Comparison of ENCODE assay signal across 14 mouse cellular contexts in the genomic region with DNA sequence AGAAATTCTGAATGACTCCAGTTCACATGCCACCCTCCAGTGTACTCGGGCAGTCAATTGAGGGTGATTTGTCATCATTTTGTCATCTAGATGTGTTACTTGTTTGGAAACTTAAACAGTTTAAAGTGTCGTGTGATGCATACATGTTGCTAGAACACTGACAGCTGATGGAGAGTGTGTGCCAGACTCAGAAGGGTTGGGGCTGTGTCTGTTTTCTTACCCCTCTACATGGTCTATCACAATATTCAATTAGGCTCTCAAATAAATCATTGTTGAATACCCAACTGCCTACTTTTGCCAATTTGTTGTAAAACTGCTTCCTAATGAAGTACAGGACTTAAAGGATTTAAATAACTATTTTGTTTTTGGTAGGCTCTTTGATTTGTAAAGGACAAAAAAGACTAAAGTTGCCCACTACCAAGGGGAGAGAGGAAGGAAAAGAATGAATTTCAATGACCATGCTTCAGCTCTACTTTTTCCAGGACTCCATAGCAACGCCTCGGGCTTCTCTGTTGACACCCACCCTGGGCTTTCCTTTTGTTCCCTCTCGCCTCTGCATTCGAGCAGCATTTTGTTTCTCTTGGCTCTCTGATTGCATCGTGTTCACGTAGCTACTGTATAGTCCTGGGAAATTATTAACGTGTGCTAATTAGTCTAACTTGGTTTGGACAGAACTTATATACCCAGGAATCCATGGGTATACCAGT. TPM values are rescaled to one million over a fixed set of nuclear protein-coding genes. Genes with fewer than 3 reads are reported as not detected.
DNase-seq lines count a peak whose midpoint lies in the region; ATAC-seq and TF ChIP-seq lines count a peak whose summit lies in the region.
"Had no signal": no experiment of that assay in that cellular context is flagged by ENCODE, and none has a peak within 500 bp of the region (broad histone marks: within the 10 kb centered on the region; RNA-seq: fewer than 3 reads in every experiment).

No protein-coding gene starts in this region.

- H3K9ac ChIP-seq in neural tube, embryonic 11.5 days (ENCODE audit: low read length), result no peak overlapping the region
- H3K9ac ChIP-seq in hindbrain, embryonic 12.5 days, result no peak overlapping the region
- no peak overlapping the region for H3K9ac ChIP-seq in midbrain, embryonic 14.5 days (replicated peaks; ENCODE audit: low read length)

- H3K4me1 ChIP-seq in neural tube, embryonic 11.5 days (ENCODE audit: control insufficient read depth, insufficient read depth, low read length), result no peaks in the 10 kb centered on the region
- H3K4me1 ChIP-seq in hindbrain, embryonic 12.5 days, result peaks cover 6% of the 10 kb centered on the region; the same call in 1 of the 2 replicates
- H3K4me1 ChIP-seq in midbrain, embryonic 14.5 days (ENCODE audit: control insufficient read depth, insufficient read depth, low read length), result peaks cover 7% of the 10 kb centered on the region; the same call in 1 of the 2 replicates

- no peak for TF ChIP-seq CTCF in gastrocnemius, adult 2 months (IDR thresholded peaks at IDR 0.05)

- H3K36me3 ChIP-seq in neural tube, embryonic 11.5 days (ENCODE audit: control insufficient read depth, insufficient read depth, low read length), result no peaks in the 10 kb centered on the region
- H3K36me3 ChIP-seq in hindbrain, embryonic 12.5 days, result peaks cover 11% of the 10 kb centered on the region; the same call in 1 of the 2 replicates
- peaks cover 13% of the 10 kb centered on the region for H3K36me3 ChIP-seq in midbrain, embryonic 14.5 days (ENCODE audit: control insufficient read depth, insufficient read depth, low read length)

- no peak for DNase-seq in neural tube, embryonic 11.5 days (ENCODE audit: low spot score)
- no peak for DNase-seq in neural tube, embryonic 10.5 days (ENCODE audit: extremely low spot score, low spot score)
- DNase-seq in midbrain, embryonic 14.5 days, result peak; percentile 56
- no peak for DNase-seq in gastrocnemius, adult 2 months
- no peak for DNase-seq in T-cell, adult 2 months (ENCODE audit: low spot score)
- no peak for DNase-seq in layer of hippocampus, adult 9-10 months (ENCODE audit: low spot score)
- DNase-seq: adrenal gland, postnatal 25 days; cerebellum, postnatal 36 days; heart, adult 18-20 months; kidney, adult 9 months; layer of hippocampus, adult 9-11 months; lung, postnatal 10 days had no signal

- WGBS in neural tube, embryonic 11.5 days, result 52% methylated on average over 9 of the region's 9 CpGs
- WGBS in hindbrain, embryonic 12.5 days, result 32% methylated on average over 9 of the region's 9 CpGs
- 27% methylated on average over 9 of the region's 9 CpGs for WGBS in midbrain, embryonic 14.5 days

- H3K27me3 ChIP-seq in neural tube, embryonic 11.5 days (ENCODE audit: control insufficient read depth, insufficient read depth, low read length), result no peaks in the 10 kb centered on the region
- no peaks in the 10 kb centered on the region for H3K27me3 ChIP-seq in hindbrain, embryonic 12.5 days
- H3K27me3 ChIP-seq in midbrain, embryonic 14.5 days (ENCODE audit: control insufficient read depth, insufficient read depth, low read length), result no peaks in the 10 kb centered on the region

- intact Hi-C loops in gastrocnemius, adult 2 months (cut with DNase I), result no loop called here

- H3K4me3 ChIP-seq in neural tube, embryonic 11.5 days (ENCODE audit: low read depth, low read length), result no peak overlapping the region
- H3K4me3 ChIP-seq in hindbrain, embryonic 12.5 days, result no peak overlapping the region
- no peak overlapping the region for H3K4me3 ChIP-seq in midbrain, embryonic 14.5 days (replicated peaks; ENCODE audit: low read depth, low read length)
- H3K4me3 ChIP-seq in gastrocnemius, adult 2 months, result no peak overlapping the region

- H3K4me2 ChIP-seq in neural tube, embryonic 11.5 days (ENCODE audit: low read depth), result no peak overlapping the region
- no peak overlapping the region for H3K4me2 ChIP-seq in hindbrain, embryonic 12.5 days (replicated peaks)
- no peak overlapping the region for H3K4me2 ChIP-seq in midbrain, embryonic 14.5 days (ENCODE audit: low read length)
- H3K4me2 ChIP-seq: liver, embryonic 11.5 days had no signal

- no peaks in the 10 kb centered on the region for H3K9me3 ChIP-seq in neural tube, embryonic 11.5 days (ENCODE audit: control insufficient read depth, low read length)
- no peaks in the 10 kb centered on the region for H3K9me3 ChIP-seq in hindbrain, embryonic 12.5 days (replicated peaks)
- no peaks in the 10 kb centered on the region for H3K9me3 ChIP-seq in midbrain, embryonic 14.5 days (ENCODE audit: control insufficient read depth, low read length)

- no peak overlapping the region for H3K27ac ChIP-seq in neural tube, embryonic 11.5 days (ENCODE audit: low read depth, low read length)
- H3K27ac ChIP-seq in hindbrain, embryonic 12.5 days, result no peak overlapping the region
- no peak overlapping the region for H3K27ac ChIP-seq in midbrain, embryonic 14.5 days (replicated peaks; ENCODE audit: low read depth, low read length)
- H3K27ac ChIP-seq in gastrocnemius, adult 2 months, result no peak overlapping the region

- peak; percentile 55; the same call in 1 of the 2 replicates for ATAC-seq in neural tube, embryonic 11.5 days (ENCODE audit: insufficient read depth, low FRiP score, low TSS enrichment)
- peak; percentile 82 for ATAC-seq in hindbrain, embryonic 12.5 days (ENCODE audit: low FRiP score)
- ATAC-seq in midbrain, embryonic 14.5 days (ENCODE audit: low FRiP score, low TSS enrichment), result peak; percentile 46; the same call in 1 of the 2 replicates

RNA-seq across cellular contexts. Expression of a gene that starts 29.5 kb away (rescaled TPM):
- polyA plus RNA-seq in neural tube, embryonic 11.5 days (2014; fragmentation: Nextera tagmentation; extraction: Ambion mirVana), result 17.2 and 21.0 TPM in 2 replicates
- polyA plus RNA-seq in hindbrain, embryonic 12.5 days (2016; fragmentation: Nextera tagmentation; extraction: Ambion mirVana), result 25.3 and 25.7 TPM in 2 replicates
- 28.5 and 47.8 TPM in 2 replicates for polyA plus RNA-seq in midbrain, embryonic 14.5 days (2014; fragmentation: Nextera tagmentation; extraction: Ambion mirVana)
- 10 to 100 TPM; 16.6 to 27.7 TPM for total RNA-seq in gastrocnemius, adult 2 months (2021)
